Mouse (Mus musculus) natural killer cell, adult 2 months (primary cell): Measurements from ENCODE around the gene Gm11077.

Experiments
- DNase-seq, 2 experiments: peaks; one replicate each; pipeline ENCODE4 v3.0.0; 2022; ENCODE audit warnings: low spot score in 2 of 2

Gm11077 gene

GRCm38 (mm10) chr6:140729272-140729671 lies at the start of gene Gm11077:
Gene Gm11077 (plus strand): TSS chr6:140729284.
- DNase-seq = no peak

- DNase-seq = no peak
Observed at GRCm38 (mm10) chr6:140680713-140681112, 48.4 kb upstream of the Gm11077 start.

GRCm38 (mm10) chr6:140682829-140683228 lies 46.3 kb upstream of the Gm11077 start:
- no peak for DNase-seq

- no peak for DNase-seq
Observed at GRCm38 (mm10) chr6:140684403-140684802, 44.7 kb upstream of the Gm11077 start.

- DNase-seq = no peak
Observed at GRCm38 (mm10) chr6:140689617-140690404, 39.3 kb upstream of the Gm11077 start.

GRCm38 (mm10) chr6:140692160-140692559 lies 36.9 kb upstream of the Gm11077 start:
- DNase-seq = no peak

GRCm38 (mm10) chr6:140696192-140696879 lies 32.7 kb upstream of the Gm11077 start:
- DNase-seq = no peak

GRCm38 (mm10) chr6:140697994-140698393 lies 31.1 kb upstream of the Gm11077 start:
- DNase-seq = no peak

GRCm38 (mm10) chr6:140698596-140698995 lies 30.5 kb upstream of the Gm11077 start:
- DNase-seq = no peak

- DNase-seq = no peak
Observed at GRCm38 (mm10) chr6:140701259-140701658, 27.8 kb upstream of the Gm11077 start.

GRCm38 (mm10) chr6:140705132-140705531 lies 24.0 kb upstream of the Gm11077 start:
- DNase-seq = no peak

- no peak for DNase-seq
Observed at GRCm38 (mm10) chr6:140706056-140706455, 23.0 kb upstream of the Gm11077 start.

- peak in 1 of 2 experiments; percentile 16 for DNase-seq
Observed at GRCm38 (mm10) chr6:140708059-140708458, 21.0 kb upstream of the Gm11077 start.

GRCm38 (mm10) chr6:140709415-140710107 lies 19.5 kb upstream of the Gm11077 start:
- DNase-seq = no peak

- DNase-seq = peak in 1 of 2 experiments; percentile 29
Observed at GRCm38 (mm10) chr6:140712754-140713153, 16.3 kb upstream of the Gm11077 start.

- DNase-seq = peak; percentile 56 to 64
Observed at GRCm38 (mm10) chr6:140714905-140715365, 14.1 kb upstream of the Gm11077 start.

- DNase-seq = peak; percentile 31 to 38
Observed at GRCm38 (mm10) chr6:140722058-140722457, 7.0 kb upstream of the Gm11077 start.

- no peak for DNase-seq
Observed at GRCm38 (mm10) chr6:140730669-140731401, 1.8 kb downstream of the Gm11077 start.

- DNase-seq = no peak
Observed at GRCm38 (mm10) chr6:140731402-140731730, 2.3 kb downstream of the Gm11077 start.

- no peak for DNase-seq
Observed at GRCm38 (mm10) chr6:140732971-140733640, 4.0 kb downstream of the Gm11077 start.

- DNase-seq = no peak
Observed at GRCm38 (mm10) chr6:140733641-140733986, 4.5 kb downstream of the Gm11077 start.
